Mouse (Mus musculus): ENCODE results near the gene Mfn1. TPM values are rescaled to one million over a fixed set of nuclear protein-coding genes. Genes with fewer than 3 reads are reported as not detected.

Mfn1 gene
- polyA plus RNA-seq, 1 experiment from 2014 or later, result 25.1 TPM

DNA sequence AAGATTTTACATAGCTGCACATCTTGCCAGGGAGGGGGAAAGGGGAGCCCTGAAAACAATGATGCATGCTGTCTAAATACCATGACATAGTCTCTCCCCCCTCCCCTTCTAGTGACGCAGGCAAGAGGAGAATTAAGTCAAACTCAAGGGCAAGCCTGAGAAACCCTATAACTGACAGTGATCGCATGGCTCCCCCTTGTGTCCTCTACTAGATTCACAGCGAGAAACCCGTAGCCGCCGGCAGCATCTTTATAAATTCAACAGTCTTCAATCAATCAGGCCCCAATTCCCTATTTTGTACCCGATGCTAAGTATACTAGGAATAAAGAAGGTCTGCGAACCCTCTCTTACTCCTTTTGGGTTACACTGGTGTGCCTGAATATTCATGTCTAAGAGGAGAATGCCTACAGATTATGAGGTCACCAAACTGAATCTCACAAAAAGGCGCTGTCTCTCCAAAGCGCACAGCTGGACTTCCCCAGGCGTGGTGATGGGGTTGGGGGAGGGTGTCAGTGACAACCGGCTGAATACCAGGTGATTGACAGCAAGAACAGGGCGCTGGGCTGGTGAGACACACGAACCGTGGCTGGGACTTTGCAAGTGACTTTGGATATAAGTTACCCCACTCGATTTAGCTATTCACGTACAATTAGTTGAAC lies 20.5 kb upstream of the Mfn1 start:
- H3K27me3 ChIP-seq (replicated peaks; ENCODE audit: control insufficient read depth, insufficient read depth, low read length), result no peaks in the 10 kb centered on the region
- H3K9me3 ChIP-seq (ENCODE audit: control insufficient read depth, low read length), result no peaks in the 10 kb centered on the region
- peak overlapping the region; percentile 80 for H3K4me2 ChIP-seq (ENCODE audit: low read depth, low read length)
- peaks cover 11% of the 10 kb centered on the region; the same call in 1 of the 2 replicates for H3K4me1 ChIP-seq (ENCODE audit: control insufficient read depth, insufficient read depth, low read length)
- peaks cover 6% of the 10 kb centered on the region; the same call in 1 of the 2 replicates for H3K36me3 ChIP-seq (ENCODE audit: control insufficient read depth, insufficient read depth, low read length)
- peak; percentile 21; the same call in 1 of the 2 replicates for ATAC-seq (ENCODE audit: low read depth)
- 0 out of 2 replicates have a peak overlapping the region, but pooled peaks have one; percentile 30 for H3K9ac ChIP-seq (ENCODE audit: low read depth, low read length)
- H3K4me3 ChIP-seq (ENCODE audit: low read depth, low read length), result peak overlapping the region; percentile 12
- 1% methylated on average over 17 of the region's 17 CpGs for WGBS
- peak; percentile 85 for DNase-seq (ENCODE audit: low spot score)
- no peak overlapping the region for H3K27ac ChIP-seq (replicated peaks; ENCODE audit: low read depth, low read length)

DNA sequence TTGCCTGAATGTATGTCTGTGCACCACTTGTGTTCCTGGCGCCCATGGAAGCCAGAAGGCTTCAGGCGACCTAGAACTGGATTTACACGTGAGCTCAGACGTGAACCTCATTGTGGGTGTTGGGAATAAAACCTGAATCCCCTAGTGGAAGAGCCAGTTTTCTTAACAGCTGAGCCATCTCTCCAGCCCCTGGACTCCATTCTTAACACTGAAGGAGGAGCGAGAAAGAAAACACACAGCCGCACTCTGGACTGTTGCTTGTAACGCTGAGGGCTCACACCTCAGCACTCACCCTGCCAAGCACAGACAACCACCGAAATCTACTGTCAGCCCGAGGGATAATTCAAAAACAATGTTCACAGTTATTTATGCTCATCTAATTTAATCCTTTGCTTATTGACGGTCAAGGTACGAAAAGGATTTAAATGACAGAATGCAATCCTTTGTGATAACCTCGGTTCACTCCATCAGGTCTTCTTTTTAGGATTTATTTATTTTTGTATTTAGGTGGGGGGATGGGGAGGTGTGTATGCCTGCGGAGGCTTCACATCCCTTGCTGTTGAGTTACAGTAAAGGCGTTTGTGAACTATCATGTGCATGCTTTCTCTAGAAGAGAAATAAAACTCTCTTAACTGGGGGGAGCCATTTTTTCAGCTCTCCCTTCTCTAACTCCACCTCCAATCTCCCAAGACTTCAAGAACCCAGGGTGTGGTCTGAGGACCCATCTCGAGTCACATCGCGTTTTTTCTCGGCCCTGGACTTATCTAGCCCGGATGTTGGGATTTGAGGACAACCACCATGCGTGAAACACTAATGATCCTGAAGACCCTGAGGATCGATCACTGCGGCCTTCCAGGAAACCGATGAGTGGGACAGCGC lies 19.5 kb upstream of the Mfn1 start, which contains the start of gene Zfp639:
Gene Zfp639, plus strand, starts transcription at position 764 of the 879 bp plus-strand sequence.
- peaks cover 13% of the 10 kb centered on the region; the same call in 1 of the 2 replicates for H3K36me3 ChIP-seq (ENCODE audit: control insufficient read depth, insufficient read depth, low read length)
- peak within 1 kb of the TSS; percentile 88 for H3K4me3 ChIP-seq (ENCODE audit: low read depth, low read length)
- peaks cover 11% of the 10 kb centered on the region; the same call in 1 of the 2 replicates for H3K4me1 ChIP-seq (ENCODE audit: control insufficient read depth, insufficient read depth, low read length)
- H3K4me2 ChIP-seq (ENCODE audit: low read depth, low read length), result peak within 1 kb of the TSS; percentile 80
- no peaks in the 10 kb centered on the region for H3K9me3 ChIP-seq (ENCODE audit: control insufficient read depth, low read length)
- 8% methylated on average over 24 of the region's 24 CpGs for WGBS
- ATAC-seq (ENCODE audit: low read depth) (no peak), DNase-seq (ENCODE audit: low spot score) (peak; percentile 30)
- no peaks in the 10 kb centered on the region for H3K27me3 ChIP-seq (replicated peaks; ENCODE audit: control insufficient read depth, insufficient read depth, low read length)
- H3K9ac ChIP-seq (ENCODE audit: low read depth, low read length), result peak within 1 kb of the TSS; percentile 96
- H3K27ac ChIP-seq (replicated peaks; ENCODE audit: low read depth, low read length), result peak within 1 kb of the TSS; percentile 79

DNA sequence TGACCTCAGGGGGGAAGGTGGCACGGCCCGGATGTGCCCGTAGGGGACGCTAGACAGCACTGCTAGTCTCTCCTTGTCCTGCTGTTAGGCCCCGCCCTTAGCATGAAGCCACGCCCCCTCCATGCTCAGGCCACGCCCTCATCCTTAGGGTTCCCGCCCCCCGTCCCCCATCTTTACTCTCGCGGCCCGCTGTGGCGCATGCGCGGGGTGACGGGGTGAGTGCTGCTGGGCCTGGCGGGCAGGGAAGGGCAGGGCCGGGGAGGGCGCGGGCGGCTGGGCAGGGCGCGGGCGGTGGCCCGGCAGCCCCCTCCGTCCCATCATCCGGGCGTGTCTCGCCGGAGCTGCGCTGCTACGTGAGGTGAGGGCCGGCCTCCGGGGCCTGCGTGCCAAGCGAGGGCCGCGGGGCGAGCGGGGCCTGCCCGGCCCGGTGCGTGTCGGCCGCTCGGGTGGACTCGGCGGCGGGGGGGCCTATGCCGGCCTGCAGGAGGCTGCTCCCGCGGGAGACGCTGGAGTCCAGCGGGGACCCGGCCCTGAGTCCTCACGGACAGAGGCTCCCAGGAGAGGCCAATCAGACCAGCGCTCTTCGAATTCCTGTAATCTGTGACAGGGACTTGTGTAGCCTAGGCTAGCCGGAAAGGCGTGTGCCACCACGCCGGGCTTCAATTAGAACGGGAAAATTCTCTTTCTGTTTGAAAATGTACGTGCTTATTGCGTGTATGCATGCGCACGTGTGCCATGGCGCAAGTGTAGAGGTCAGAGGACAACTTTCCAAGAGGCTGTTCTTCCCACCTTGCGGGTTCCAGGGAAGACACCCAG lies 18.7 kb upstream of the Mfn1 start:
- H3K36me3 ChIP-seq (ENCODE audit: control insufficient read depth, insufficient read depth, low read length), result peaks cover 20% of the 10 kb centered on the region; the same call in 1 of the 2 replicates
- peak overlapping the region; percentile 79 for H3K27ac ChIP-seq (replicated peaks; ENCODE audit: low read depth, low read length)
- peak overlapping the region; percentile 80 for H3K4me2 ChIP-seq (ENCODE audit: low read depth, low read length)
- H3K27me3 ChIP-seq (replicated peaks; ENCODE audit: control insufficient read depth, insufficient read depth, low read length), result no peaks in the 10 kb centered on the region
- ATAC-seq (ENCODE audit: low read depth) (peak; percentile 94), DNase-seq (ENCODE audit: low spot score) (peak; percentile 94)
- H3K4me3 ChIP-seq (ENCODE audit: low read depth, low read length), result peak overlapping the region; percentile 88
- H3K9me3 ChIP-seq (ENCODE audit: control insufficient read depth, low read length), result no peaks in the 10 kb centered on the region
- peaks cover 11% of the 10 kb centered on the region; the same call in 1 of the 2 replicates for H3K4me1 ChIP-seq (ENCODE audit: control insufficient read depth, insufficient read depth, low read length)
- H3K9ac ChIP-seq (ENCODE audit: low read depth, low read length), result peak overlapping the region; percentile 96
- WGBS, result 0% methylated on average over 50 of the region's 69 CpGs

DNA sequence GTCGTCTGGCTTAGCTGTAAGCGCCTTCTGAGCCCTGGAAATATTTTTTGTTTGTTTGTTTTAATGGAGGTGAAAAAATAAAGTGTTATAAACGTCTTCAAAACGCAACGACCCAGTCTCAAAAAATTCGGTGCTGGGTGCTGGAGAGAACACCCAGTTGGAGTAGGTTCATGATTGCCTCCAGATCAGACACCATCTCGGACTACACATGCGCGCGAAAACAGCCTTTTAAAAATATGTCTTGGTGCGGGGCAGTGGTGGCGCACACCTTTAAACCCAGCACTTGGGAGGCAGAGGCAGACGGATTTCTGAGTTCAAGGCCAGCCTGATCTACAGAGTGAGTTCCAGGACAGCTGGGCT lies 18.1 kb upstream of the Mfn1 start:
- peaks cover 11% of the 10 kb centered on the region; the same call in 1 of the 2 replicates for H3K4me1 ChIP-seq (ENCODE audit: control insufficient read depth, insufficient read depth, low read length)
- peak overlapping the region; percentile 88 for H3K4me3 ChIP-seq (ENCODE audit: low read depth, low read length)
- peak overlapping the region; percentile 79; the same call in 1 of the 2 replicates for H3K27ac ChIP-seq (replicated peaks; ENCODE audit: low read depth, low read length)
- peak; percentile 20 for DNase-seq (ENCODE audit: low spot score)
- ATAC-seq (ENCODE audit: low read depth), result no peak
- H3K36me3 ChIP-seq (ENCODE audit: control insufficient read depth, insufficient read depth, low read length), result peaks cover 26% of the 10 kb centered on the region; the same call in 1 of the 2 replicates
- no peaks in the 10 kb centered on the region for H3K27me3 ChIP-seq (replicated peaks; ENCODE audit: control insufficient read depth, insufficient read depth, low read length)
- 5% methylated on average over 13 of the region's 13 CpGs for WGBS
- no peaks in the 10 kb centered on the region for H3K9me3 ChIP-seq (ENCODE audit: control insufficient read depth, low read length)
- peak overlapping the region; percentile 80 for H3K4me2 ChIP-seq (ENCODE audit: low read depth, low read length)
- peak overlapping the region; percentile 96 for H3K9ac ChIP-seq (ENCODE audit: low read depth, low read length)

DNA sequence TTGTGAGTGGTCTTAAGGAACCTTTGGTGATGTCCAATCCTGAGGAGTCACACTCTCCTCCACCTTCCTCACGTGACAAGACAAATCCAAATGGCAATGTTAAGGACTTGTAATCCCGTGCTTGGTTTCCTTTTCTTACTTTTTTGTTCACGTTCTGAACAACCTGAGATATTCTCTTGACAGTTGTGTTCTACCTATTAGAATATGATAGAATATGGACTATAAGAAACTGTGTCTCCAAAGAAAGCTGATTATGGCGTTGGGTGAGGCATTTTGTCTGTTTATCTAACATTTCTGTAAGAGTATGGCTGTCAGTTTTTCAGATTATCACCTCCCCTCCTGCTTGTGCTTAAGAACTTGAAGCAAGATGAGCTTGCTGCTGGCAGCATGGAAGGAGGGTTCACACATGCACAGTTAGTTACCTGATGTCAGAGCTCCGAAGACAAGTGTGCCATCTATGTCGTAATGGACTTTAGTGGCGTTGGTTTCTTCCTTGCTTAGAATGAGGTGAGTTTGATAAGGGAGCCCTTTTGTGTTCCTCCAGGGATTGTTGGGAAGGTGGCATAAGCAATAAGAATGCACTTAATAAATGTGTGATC lies 16.5 kb upstream of the Mfn1 start:
- Histone ChIP-seq H3K27ac (replicated peaks; ENCODE audit: low read depth, low read length) (no peak overlapping the region), H3K4me1 (ENCODE audit: control insufficient read depth, insufficient read depth, low read length) (peaks cover 11% of the 10 kb centered on the region; the same call in 1 of the 2 replicates), H3K9ac (ENCODE audit: low read depth, low read length) (no peak overlapping the region), H3K36me3 (ENCODE audit: control insufficient read depth, insufficient read depth, low read length) (peaks cover 40% of the 10 kb centered on the region), H3K9me3 (ENCODE audit: control insufficient read depth, low read length) (no peaks in the 10 kb centered on the region), H3K27me3 (replicated peaks; ENCODE audit: control insufficient read depth, insufficient read depth, low read length) (no peaks in the 10 kb centered on the region), H3K4me3 (ENCODE audit: low read depth, low read length) (no peak overlapping the region), H3K4me2 (ENCODE audit: low read depth, low read length) (no peak overlapping the region)
- no peak for DNase-seq (ENCODE audit: low spot score)
- ATAC-seq (ENCODE audit: low read depth), result no peak
- WGBS, result 90% methylated on average over 7 of the region's 7 CpGs

DNA sequence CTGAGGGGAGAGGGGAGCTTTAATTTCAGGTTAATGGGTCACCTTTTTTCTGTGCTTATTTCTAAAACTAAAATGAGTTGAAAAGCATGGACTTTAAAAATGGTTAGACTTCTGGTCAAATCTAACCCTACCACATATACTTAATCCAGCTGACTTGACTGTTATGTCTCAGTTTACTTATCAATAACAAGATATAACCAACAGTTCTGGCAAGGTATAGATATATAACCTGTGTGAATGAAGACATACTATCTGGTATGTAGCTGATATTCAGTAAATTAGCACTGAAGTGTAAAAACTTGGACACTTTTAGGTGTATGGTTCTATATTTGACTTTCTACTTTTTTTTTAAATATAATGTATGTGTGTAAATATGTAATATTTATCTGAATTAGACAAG lies 15.7 kb upstream of the Mfn1 start:
- Histone ChIP-seq H3K27ac (replicated peaks; ENCODE audit: low read depth, low read length) (no peak overlapping the region), H3K4me3 (ENCODE audit: low read depth, low read length) (no peak overlapping the region), H3K9ac (ENCODE audit: low read depth, low read length) (no peak overlapping the region), H3K4me2 (ENCODE audit: low read depth, low read length) (no peak overlapping the region), H3K36me3 (ENCODE audit: control insufficient read depth, insufficient read depth, low read length) (peaks cover 47% of the 10 kb centered on the region), H3K27me3 (replicated peaks; ENCODE audit: control insufficient read depth, insufficient read depth, low read length) (no peaks in the 10 kb centered on the region), H3K9me3 (ENCODE audit: control insufficient read depth, low read length) (no peaks in the 10 kb centered on the region), H3K4me1 (ENCODE audit: control insufficient read depth, insufficient read depth, low read length) (peaks cover 11% of the 10 kb centered on the region; the same call in 1 of the 2 replicates)
- DNase-seq (ENCODE audit: low spot score), result no peak
- no peak for ATAC-seq (ENCODE audit: low read depth)

DNA sequence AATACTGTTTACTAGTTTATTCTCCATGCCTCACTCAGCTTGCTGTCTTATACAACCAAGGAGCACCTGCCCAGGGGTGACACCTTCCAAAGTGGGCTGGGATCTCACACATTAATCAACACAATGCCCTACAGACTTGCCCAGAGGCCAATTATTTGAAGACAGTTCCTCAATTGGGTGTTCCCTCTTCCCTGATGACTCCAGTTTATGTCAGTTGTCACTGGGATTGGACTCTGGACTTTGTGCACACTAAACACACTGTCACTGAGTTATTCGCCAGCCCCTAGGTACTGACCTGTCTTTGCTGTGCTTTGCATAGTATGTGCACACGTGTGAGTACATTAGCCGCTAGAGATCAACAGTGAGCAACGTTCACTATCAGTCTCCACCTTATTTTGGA lies 2.1 kb upstream of the Mfn1 start:
- Histone ChIP-seq H3K9ac (ENCODE audit: low read depth, low read length) (no peak overlapping the region), H3K4me3 (ENCODE audit: low read depth, low read length) (no peak overlapping the region), H3K4me2 (ENCODE audit: low read depth, low read length) (no peak overlapping the region), H3K27ac (replicated peaks; ENCODE audit: low read depth, low read length) (no peak overlapping the region), H3K36me3 (ENCODE audit: control insufficient read depth, insufficient read depth, low read length) (peaks cover 24% of the 10 kb centered on the region), H3K9me3 (ENCODE audit: control insufficient read depth, low read length) (peaks cover 14% of the 10 kb centered on the region), H3K27me3 (replicated peaks; ENCODE audit: control insufficient read depth, insufficient read depth, low read length) (no peaks in the 10 kb centered on the region), H3K4me1 (ENCODE audit: control insufficient read depth, insufficient read depth, low read length) (peaks cover 6% of the 10 kb centered on the region)
- no peak for DNase-seq (ENCODE audit: low spot score)
- 93% methylated on average over 4 of the region's 4 CpGs for WGBS
- no peak for ATAC-seq (ENCODE audit: low read depth)

DNA sequence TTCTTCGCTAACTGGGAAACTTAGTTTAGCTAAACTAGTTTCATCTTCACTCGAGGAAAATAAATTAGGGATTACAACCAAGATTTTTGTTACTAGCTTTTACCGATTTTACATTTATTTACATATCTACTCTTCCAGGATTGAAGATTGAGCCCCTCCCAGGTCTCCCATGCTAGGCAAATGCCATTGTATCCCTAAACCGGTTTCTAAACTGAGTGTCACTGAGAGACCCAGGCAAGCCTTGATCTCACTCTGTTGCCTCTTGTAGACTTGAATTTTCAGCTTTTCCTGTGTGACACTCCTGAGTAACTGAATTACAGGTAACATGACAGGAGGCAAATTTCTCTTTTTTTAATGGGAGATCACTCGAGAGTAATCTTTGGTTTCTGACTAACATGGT lies 776 bp downstream of the Mfn1 start:
- 10% methylated on average over 5 of the region's 5 CpGs for WGBS
- H3K9ac ChIP-seq (ENCODE audit: low read depth, low read length), result peak overlapping the region; percentile 82

More for the DNA sequence above, 776 bp downstream of the Mfn1 start:
- Histone ChIP-seq H3K27me3 (replicated peaks; ENCODE audit: control insufficient read depth, insufficient read depth, low read length) (no peaks in the 10 kb centered on the region), H3K36me3 (ENCODE audit: control insufficient read depth, insufficient read depth, low read length) (peaks cover 14% of the 10 kb centered on the region), H3K27ac (replicated peaks; ENCODE audit: low read depth, low read length) (no peak overlapping the region), H3K4me1 (ENCODE audit: control insufficient read depth, insufficient read depth, low read length) (peaks cover 6% of the 10 kb centered on the region), H3K4me2 (ENCODE audit: low read depth, low read length) (peak overlapping the region; percentile 62), H3K4me3 (ENCODE audit: low read depth, low read length) (peak overlapping the region; percentile 93), H3K9me3 (ENCODE audit: control insufficient read depth, low read length) (peaks cover 8% of the 10 kb centered on the region; the same call in 1 of the 2 replicates)
- no peak for ATAC-seq (ENCODE audit: low read depth)
- DNase-seq (ENCODE audit: low spot score), result no peak
